Mouse (Mus musculus) erythroblast, embryonic 14.5 days (primary cell): ENCODE results near the gene Dst. TPM values are rescaled to one million over a fixed set of nuclear protein-coding genes. Genes with fewer than 3 reads are reported as not detected.

ENCODE experiments used
- H3K27me3 ChIP-seq: 2 replicates; pipeline ENCODE4 v1.6.1; 2012; ENCODE audit warnings: inconsistent platforms; ENCODE audit not compliant: control insufficient read depth
- H3K36me3 ChIP-seq: 2 replicates; pipeline ENCODE4 v1.6.1; 2012; ENCODE audit warnings: mild to moderate bottlenecking, inconsistent platforms; ENCODE audit not compliant: control insufficient read depth
- H3K4me1 ChIP-seq: 2 replicates; pipeline ENCODE4 v1.6.1; 2012; ENCODE audit warnings: inconsistent platforms; ENCODE audit not compliant: control insufficient read depth
- H3K4me3 ChIP-seq: replicated peaks from 2 replicates; pipeline ENCODE3; 2012; ENCODE audit warnings: moderate library complexity, mild to moderate bottlenecking, inconsistent platforms
- H3K9me3 ChIP-seq: 2 replicates; pipeline ENCODE4 v1.6.1; 2012; ENCODE audit warnings: low read length, inconsistent platforms, mixed read lengths; ENCODE audit not compliant: control insufficient read depth
- GATA1 ChIP-seq: IDR thresholded peaks from 2 replicates; pipeline ENCODE4 v1.6.1; 2012; ENCODE audit warnings: low read length, inconsistent platforms, mixed read lengths
- TAL1 ChIP-seq: IDR thresholded peaks from 3 replicates; pipeline ENCODE4 v1.6.1; 2012; ENCODE audit warnings: low read length, inconsistent platforms, mixed read lengths
- polyA plus RNA-seq: library from polyadenylated mRNA; stranded (reverse); fragments of >175 nt; gene quantifications from 2 replicates; pipeline ENCODE4 v1.2.3, GENCODE M21; 2012

Gene Dst
- polyA plus RNA-seq, 1 experiment = 1.5 TPM

DNA sequence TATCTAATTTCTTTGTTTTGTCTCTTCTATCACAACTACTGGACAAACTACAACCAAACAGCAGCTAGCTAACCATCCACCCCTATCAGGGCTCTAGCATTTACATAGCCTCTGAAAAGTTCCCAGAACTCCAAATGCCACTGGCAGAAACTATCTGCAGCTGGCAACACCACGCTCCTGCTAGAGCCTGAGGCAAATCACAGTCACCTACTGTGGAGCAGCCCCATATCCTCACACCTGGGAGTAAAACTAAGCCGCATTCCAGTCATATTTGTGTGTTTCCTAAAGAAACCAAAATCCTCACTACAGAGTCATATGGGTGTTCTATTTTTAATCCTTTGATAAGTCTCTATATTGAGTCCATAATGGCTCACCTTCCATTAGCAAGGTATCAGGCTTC is 194.6 kb downstream of the Dst start:
- no peaks in the 10 kb centered on the region for H3K9me3 ChIP-seq
- TF ChIP-seq TAL1 (no peak), GATA1 (no peak)

DNA sequence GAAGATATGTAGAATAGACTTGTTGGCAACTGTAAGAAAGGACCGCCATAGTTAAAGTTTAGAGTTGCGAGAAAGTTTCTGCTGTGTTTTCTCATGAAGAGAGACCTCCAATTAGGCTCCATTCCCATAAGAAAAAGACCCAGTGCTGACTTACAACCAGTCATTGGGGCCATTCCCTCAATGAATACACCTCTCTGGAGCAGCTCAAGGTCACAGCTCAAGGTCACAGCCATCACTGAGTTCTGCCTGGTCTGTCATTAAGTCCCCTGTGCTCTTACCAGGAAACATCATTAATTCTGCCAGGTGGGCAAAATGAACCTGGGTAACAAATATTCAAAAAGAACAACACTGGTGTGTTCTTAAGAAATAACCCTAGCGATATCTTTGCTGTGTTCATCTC is 195.2 kb downstream of the Dst start:
- TF ChIP-seq GATA1 (no peak), TAL1 (no peak)

More for the DNA sequence above, 194.6 kb downstream of the Dst start:
- no peak overlapping the region for H3K4me3 ChIP-seq
- H3K4me1 ChIP-seq = no peaks in the 10 kb centered on the region
- H3K36me3 ChIP-seq = no peaks in the 10 kb centered on the region
- no peaks in the 10 kb centered on the region for H3K27me3 ChIP-seq

DNA sequence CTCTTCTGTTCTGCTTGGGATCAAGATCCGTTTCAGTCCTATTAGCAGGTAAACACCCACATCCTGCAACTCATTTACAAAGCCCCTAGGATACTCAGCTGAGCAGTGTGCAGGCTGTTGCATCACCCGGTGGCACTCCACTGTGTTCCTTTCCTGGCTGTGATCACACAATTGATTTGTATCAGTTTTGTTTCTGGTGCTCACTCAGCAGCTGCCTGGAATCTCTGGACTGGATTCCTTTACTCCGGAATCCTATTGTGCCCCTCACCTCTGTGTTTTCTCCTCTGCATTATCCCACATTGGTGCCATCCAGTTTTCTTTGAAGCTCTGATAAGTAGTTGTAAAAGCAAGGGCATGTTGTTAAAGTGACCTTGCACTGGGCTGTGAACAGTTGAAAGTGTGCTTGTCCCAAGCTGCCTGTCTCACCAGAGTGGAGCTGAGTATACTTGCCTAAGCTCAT is 195.7 kb downstream of the Dst start:
- no peaks in the 10 kb centered on the region for H3K4me1 ChIP-seq
- H3K4me3 ChIP-seq = no peak overlapping the region
- no peaks in the 10 kb centered on the region for H3K36me3 ChIP-seq
- TF ChIP-seq TAL1 (no peak), GATA1 (no peak)
- H3K27me3 ChIP-seq = no peaks in the 10 kb centered on the region
- H3K9me3 ChIP-seq = no peaks in the 10 kb centered on the region

More for the DNA sequence above, 195.2 kb downstream of the Dst start:
- Histone ChIP-seq H3K27me3 (no peaks in the 10 kb centered on the region), H3K4me3 (no peak overlapping the region), H3K4me1 (no peaks in the 10 kb centered on the region), H3K9me3 (no peaks in the 10 kb centered on the region), H3K36me3 (no peaks in the 10 kb centered on the region)

DNA sequence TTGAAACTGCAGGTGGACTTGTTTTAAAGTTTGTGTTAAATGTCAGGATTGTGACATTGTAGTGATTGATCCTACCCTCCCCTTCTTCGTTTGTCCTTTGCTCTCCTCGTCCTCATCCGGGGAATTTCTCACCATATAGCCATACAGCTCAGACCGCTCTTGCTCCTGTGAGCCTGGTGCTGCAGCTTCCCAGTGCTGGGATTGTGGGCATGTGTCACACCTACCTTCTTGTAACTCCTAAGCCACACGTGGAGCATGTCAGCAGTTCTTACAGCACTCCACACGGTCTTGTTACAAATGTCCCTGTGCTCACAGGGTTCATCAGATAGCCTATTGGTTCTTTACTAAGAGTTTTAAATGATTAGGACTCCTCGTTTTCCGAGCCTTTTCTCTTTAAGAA is 196.8 kb downstream of the Dst start:
- Histone ChIP-seq H3K4me1 (no peaks in the 10 kb centered on the region), H3K9me3 (no peaks in the 10 kb centered on the region), H3K36me3 (no peaks in the 10 kb centered on the region), H3K4me3 (no peak overlapping the region), H3K27me3 (no peaks in the 10 kb centered on the region)
- TF ChIP-seq GATA1 = no peak
- no peak for TF ChIP-seq TAL1

DNA sequence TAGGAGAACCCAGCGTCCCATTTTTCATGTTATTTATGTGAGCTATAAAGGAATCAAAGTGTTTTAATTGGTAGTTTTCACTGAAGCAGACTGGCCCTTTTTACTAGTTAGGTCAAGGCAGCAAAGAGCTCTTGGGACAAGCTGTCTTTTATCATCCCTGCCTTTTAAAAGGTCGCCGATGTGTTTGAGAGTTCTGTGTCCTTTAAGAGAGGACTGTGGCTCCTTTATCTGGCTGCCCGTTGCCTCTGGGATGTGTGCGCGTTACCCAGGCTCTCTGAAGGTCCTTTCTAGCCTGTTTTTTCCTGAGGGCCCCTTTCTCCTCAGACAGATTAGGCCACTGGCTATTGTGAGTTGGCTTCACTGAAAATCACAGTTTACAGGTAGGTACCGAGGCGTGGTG is 198.6 kb downstream of the Dst start:
- no peak overlapping the region for H3K4me3 ChIP-seq
- no peaks in the 10 kb centered on the region for H3K36me3 ChIP-seq
- TF ChIP-seq GATA1 (no peak), TAL1 (no peak)
- no peaks in the 10 kb centered on the region for H3K4me1 ChIP-seq
- no peaks in the 10 kb centered on the region for H3K27me3 ChIP-seq
- no peaks in the 10 kb centered on the region for H3K9me3 ChIP-seq

DNA sequence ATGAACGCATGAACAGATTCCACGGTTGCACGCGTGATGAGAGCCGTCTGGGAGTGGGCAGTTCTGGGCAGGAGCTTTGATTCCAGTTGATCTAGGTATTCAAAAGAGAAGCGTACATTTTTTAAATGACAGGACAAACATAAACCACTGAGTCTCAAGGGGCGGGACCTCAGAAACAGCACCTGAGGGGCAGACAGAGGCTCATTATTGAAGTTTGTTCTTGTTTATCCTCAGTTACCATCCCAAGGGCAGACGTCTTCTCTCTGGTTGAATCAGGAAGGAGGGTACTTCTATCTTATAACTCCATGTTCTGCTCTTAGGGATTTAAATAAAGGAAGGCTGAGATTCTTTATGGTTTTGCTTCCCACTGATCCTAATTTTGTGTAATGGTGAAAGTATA is 199.1 kb downstream of the Dst start:
- Histone ChIP-seq H3K9me3 (no peaks in the 10 kb centered on the region), H3K4me1 (no peaks in the 10 kb centered on the region), H3K36me3 (no peaks in the 10 kb centered on the region), H3K4me3 (no peak overlapping the region), H3K27me3 (no peaks in the 10 kb centered on the region)
- no peak for TF ChIP-seq TAL1

DNA sequence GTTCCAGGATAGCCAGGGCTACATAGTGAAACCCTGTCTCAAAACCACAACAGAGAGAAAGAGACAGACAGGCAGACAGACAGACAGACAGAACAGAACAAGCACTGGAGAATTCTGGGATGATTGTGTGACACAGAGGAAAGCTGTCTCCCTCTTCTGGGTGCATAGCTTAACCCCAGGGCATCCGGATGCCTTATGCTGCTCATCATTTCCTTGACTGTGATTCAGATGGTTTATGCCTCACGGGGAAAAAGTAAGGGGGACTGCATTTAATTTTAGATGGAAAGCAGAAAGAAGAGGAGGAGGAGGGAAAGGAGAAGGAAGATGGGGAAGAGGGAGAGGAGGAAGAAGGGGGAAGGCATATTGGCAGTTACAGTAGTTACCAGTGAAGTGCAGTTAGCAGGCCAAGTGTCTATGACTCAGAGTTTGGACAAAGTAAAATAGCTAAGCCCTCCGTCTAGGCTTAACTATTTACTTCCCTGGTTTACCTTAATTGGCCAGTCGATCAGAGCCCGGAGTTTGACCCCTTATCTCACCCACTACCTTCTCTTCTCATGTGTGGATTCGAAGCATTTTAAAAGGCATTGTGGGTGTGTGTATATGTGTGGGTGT is 201.7 kb downstream of the Dst start:
- TF ChIP-seq TAL1 = no peak
- no peak for TF ChIP-seq GATA1
- Histone ChIP-seq H3K27me3 (no peaks in the 10 kb centered on the region), H3K4me1 (no peaks in the 10 kb centered on the region), H3K4me3 (no peak overlapping the region), H3K36me3 (no peaks in the 10 kb centered on the region), H3K9me3 (no peaks in the 10 kb centered on the region)

DNA sequence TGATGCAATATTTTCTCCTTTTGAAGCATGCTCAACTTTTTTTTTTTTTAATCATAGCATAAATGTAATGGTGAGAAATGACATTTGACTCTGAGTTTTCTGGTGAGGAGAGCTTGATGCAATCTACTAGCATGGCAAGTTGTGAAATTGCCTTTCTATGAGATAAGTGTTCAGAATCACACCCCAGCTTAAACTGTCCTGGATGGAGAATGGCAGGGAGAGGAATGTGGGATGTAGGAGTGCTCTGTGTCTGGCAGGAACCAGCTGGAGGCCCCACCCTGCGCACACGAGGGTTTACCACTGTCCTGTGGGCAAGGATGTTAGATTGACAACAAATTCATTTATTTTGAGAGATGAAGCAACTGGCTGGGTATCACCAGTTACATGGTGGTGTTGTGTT is 202.8 kb downstream of the Dst start:
- no peaks in the 10 kb centered on the region for H3K27me3 ChIP-seq
- no peaks in the 10 kb centered on the region for H3K4me1 ChIP-seq

DNA sequence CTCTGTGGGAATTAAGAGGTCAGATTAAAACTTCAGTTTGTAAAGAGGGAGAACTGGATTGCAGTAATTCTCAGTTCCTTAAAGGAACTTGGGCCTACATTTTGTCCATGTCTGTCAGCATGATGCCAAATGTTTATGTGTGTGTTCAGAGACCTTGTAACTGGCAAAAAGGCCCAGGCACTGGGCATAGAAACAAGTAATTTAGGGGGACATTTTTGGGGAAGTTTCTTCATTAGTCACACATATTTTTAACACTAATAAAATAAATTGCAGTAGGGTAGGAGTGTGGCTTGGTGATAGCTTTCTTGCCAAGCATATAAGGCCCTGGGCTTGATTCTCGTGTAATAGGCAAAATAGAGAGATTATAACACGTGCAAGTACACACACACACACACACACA is 203.9 kb downstream of the Dst start:
- Histone ChIP-seq H3K27me3 (no peaks in the 10 kb centered on the region), H3K9me3 (no peaks in the 10 kb centered on the region), H3K4me1 (no peaks in the 10 kb centered on the region), H3K36me3 (no peaks in the 10 kb centered on the region), H3K4me3 (no peak overlapping the region)
- TF ChIP-seq TAL1 (no peak), GATA1 (no peak)

More for the DNA sequence above, 202.8 kb downstream of the Dst start:
- Histone ChIP-seq H3K4me3 (no peak overlapping the region), H3K9me3 (no peaks in the 10 kb centered on the region), H3K36me3 (no peaks in the 10 kb centered on the region)
- TF ChIP-seq GATA1 (no peak), TAL1 (no peak)

DNA sequence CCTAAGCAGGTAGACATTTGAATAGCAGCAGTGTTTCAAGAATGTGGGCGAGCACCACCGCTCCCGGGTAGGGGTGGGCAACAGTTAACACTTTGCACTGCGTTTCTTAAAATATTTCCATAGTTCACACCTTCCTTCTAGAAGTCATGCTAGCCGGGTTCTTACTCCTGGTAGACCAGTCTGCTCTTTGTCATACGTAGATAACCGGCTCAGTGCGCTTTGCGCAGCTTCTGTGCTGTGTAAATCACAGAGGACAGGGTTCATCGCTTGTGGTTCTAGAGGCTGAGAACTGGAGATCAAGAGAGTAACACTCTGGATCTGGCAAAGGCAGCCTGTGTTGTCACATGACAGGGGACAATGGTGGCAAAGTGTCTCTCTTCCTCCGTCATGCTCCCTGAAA is 208.4 kb downstream of the Dst start:
- H3K36me3 ChIP-seq = no peaks in the 10 kb centered on the region
- no peaks in the 10 kb centered on the region for H3K4me1 ChIP-seq
- TF ChIP-seq TAL1 (no peak), GATA1 (no peak)
- H3K27me3 ChIP-seq = no peaks in the 10 kb centered on the region
- no peak overlapping the region for H3K4me3 ChIP-seq
- H3K9me3 ChIP-seq = no peaks in the 10 kb centered on the region
